Mouse (Mus musculus): ENCODE results near the gene Spata46. TPM values are rescaled to one million over a fixed set of nuclear protein-coding genes. Genes with fewer than 3 reads are reported as not detected.

The Spata46 gene
- polyA plus RNA-seq (2015; fragmentation: Nextera tagmentation; extraction: Ambion mirVana), result 1.7 and 1.9 TPM in 2 replicates

DNA sequence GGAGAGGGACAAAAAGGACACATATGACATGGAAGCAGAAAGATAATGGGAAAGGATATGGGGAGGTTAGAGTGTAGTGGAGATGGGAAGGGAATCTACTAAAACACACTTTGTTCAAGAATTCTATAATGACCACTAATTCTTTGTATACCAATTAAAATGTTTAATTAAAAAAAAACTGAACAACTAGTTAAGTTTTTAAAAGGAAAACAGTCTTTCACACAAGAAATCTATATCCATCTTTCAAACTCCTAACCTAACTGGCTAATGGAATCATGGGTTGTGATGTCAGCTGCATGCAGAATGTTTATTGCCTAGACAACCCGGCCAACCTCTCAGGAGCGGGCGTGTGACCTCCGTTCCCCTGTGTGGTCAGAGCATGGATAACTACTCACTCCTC is at the start of gene Spata46:
Gene Spata46, plus strand, starts transcription at position 301 of the 400 bp plus-strand sequence.
- no peak within 1 kb of the TSS for H3K4me2 ChIP-seq
- H3K9me3 ChIP-seq, result no peaks in the 10 kb centered on the region
- H3K36me3 ChIP-seq, result no peaks in the 10 kb centered on the region
- H3K27ac ChIP-seq, result no peak within 1 kb of the TSS
- H3K4me3 ChIP-seq (replicated peaks), result no peak within 1 kb of the TSS
- no peak for ATAC-seq (ENCODE audit: insufficient read depth, low FRiP score, low read depth)
- 83% methylated on average over 4 of the region's 4 CpGs for WGBS
- no peaks in the 10 kb centered on the region for H3K4me1 ChIP-seq
- H3K27me3 ChIP-seq (replicated peaks), result no peaks in the 10 kb centered on the region
- H3K9ac ChIP-seq, result no peak within 1 kb of the TSS

DNA sequence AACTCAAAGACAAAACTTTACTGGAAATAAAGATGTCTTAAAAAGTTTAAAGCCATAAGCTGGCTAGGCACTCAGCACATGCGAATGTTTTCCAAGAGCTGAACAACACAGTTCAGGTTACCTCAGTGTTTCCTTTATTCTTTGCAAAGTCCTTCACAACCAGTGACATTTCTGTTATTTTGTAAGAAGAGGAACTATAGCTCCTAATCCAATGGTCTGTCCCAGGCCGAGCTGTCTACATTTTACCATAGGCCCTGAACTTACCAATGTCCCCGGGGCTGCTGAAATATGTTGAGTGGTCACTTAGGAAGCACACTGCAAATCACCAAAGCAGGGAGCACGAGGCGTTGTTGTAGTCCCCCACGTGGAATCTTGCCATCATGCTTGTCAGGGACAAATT is 38.3 kb upstream of the Spata46 start:
- Histone ChIP-seq H3K4me3 (replicated peaks) (no peak overlapping the region), H3K4me1 (no peaks in the 10 kb centered on the region), H3K4me2 (no peak overlapping the region), H3K27me3 (replicated peaks) (no peaks in the 10 kb centered on the region), H3K9ac (no peak overlapping the region), H3K36me3 (no peaks in the 10 kb centered on the region), H3K9me3 (no peaks in the 10 kb centered on the region), H3K27ac (no peak overlapping the region)
- WGBS, result 80% methylated on average over 6 of the region's 6 CpGs
- no peak for ATAC-seq (ENCODE audit: insufficient read depth, low FRiP score, low read depth)

DNA sequence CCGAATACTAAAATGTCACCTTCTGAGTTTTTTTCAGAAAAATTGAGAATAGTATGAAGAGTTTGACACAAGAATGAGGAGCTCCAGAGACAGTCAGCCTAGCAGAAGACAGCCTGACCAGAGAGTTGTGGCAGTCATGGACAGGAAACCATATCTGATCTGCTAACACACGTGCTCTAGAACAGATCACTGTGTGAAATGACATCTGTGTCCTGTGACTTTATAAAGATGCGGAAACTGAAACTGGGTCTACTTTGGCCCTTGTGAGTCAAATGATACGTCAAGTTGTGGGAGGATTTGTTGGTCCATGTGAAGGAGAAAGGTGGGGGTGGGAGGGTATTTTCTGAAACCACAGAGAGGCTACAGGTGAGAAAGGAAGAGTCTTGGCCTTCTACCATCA is 37.9 kb upstream of the Spata46 start:
- ATAC-seq (ENCODE audit: insufficient read depth, low FRiP score, low read depth), result no peak
- no peak overlapping the region for H3K27ac ChIP-seq

DNA sequence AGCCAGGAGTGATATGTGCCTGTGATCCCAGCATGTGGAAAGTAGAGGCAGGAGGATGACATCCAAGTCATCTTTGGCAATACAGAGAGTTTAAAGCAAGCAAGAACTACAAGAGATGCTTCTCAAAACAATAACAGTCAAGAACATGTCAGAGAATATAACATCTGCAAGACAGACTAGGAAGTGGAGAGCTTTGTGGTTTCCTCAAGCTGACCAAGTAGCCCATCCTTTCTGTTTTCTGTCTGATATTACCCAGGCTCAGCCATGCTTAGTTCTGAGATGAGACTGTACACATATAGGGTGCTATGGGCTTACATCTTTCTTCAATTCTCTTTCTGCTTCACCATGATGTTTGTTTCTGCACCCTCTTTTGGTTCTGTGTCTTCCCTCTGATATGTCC is 35.4 kb upstream of the Spata46 start:
- no peaks in the 10 kb centered on the region for H3K36me3 ChIP-seq
- H3K27me3 ChIP-seq (replicated peaks), result no peaks in the 10 kb centered on the region
- no peak overlapping the region for H3K27ac ChIP-seq
- no peak overlapping the region for H3K9ac ChIP-seq
- no peak for ATAC-seq (ENCODE audit: insufficient read depth, low FRiP score, low read depth)
- H3K4me3 ChIP-seq (replicated peaks), result no peak overlapping the region
- no peaks in the 10 kb centered on the region for H3K4me1 ChIP-seq
- H3K9me3 ChIP-seq, result no peaks in the 10 kb centered on the region
- H3K4me2 ChIP-seq, result no peak overlapping the region

More for the DNA sequence above, 37.9 kb upstream of the Spata46 start:
- no peaks in the 10 kb centered on the region for H3K27me3 ChIP-seq (replicated peaks)
- no peak overlapping the region for H3K4me3 ChIP-seq (replicated peaks)
- H3K9me3 ChIP-seq, result no peaks in the 10 kb centered on the region
- H3K4me1 ChIP-seq, result no peaks in the 10 kb centered on the region
- no peak overlapping the region for H3K9ac ChIP-seq
- WGBS, result 81% methylated on average over 4 of the region's 4 CpGs
- no peaks in the 10 kb centered on the region for H3K36me3 ChIP-seq
- H3K4me2 ChIP-seq, result no peak overlapping the region

DNA sequence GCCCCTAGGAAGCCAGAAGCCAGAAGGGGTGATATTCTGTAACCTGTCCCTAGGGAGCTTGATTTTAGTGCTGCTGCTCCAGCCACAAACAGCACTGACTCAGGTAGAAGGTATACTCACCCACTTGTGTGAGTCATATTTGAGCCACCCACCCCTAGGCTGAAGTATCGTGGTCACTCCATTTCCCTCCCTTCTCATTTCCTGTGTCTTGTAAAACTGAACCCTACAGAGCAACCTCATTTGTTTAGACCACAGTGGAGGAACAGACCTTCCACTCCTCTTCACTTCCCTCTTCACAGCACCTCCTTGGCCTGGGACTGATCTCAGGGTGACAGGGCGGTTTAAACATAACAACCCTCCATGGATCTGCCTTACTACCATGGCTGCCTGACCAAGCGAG is 31.6 kb upstream of the Spata46 start, which contains the start of gene Sh2d1b1:
Gene Sh2d1b1, plus strand, starts transcription at position 305 of the 400 bp plus-strand sequence.
- Histone ChIP-seq H3K9ac (no peak within 1 kb of the TSS), H3K4me2 (no peak within 1 kb of the TSS), H3K4me1 (no peaks in the 10 kb centered on the region), H3K4me3 (replicated peaks) (no peak within 1 kb of the TSS), H3K36me3 (no peaks in the 10 kb centered on the region), H3K27ac (no peak within 1 kb of the TSS), H3K9me3 (no peaks in the 10 kb centered on the region), H3K27me3 (replicated peaks) (no peaks in the 10 kb centered on the region)
- ATAC-seq (ENCODE audit: insufficient read depth, low FRiP score, low read depth), result no peak
- WGBS, result 71% methylated on average over 2 of the region's 3 CpGs

DNA sequence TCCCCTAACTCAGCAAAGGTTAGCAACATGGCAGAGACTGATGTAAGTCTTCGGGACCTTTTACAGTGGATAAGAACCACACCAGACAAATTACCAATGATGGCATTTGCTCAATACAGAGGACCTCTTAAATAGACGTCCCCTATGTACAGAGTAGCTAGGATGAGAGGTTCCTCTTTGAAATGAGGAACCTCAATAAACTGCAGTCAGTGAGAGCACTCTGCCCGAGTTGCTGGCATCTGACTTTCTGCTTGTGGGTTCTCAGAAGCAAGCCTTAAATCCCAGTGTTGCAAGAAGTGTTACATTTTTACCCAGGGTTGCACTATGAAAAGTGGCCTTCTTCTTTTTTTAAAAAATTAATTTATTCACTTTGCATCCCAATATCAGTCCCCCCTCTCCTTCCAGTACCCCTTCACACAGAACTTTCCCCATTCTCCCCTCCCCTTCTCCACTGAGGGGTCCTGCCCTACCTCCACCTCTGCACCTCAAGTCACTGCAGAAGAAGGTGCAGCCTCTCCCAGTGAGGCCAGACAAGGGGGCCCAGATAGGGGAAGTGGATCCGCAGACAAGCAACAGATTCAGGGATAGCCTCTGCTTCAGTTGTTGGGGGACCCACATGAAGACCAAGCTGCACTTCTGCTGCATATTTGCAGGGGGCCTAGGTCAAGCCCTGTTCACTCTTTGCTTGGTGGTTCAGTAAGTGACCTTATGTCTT is 26.0 kb upstream of the Spata46 start:
- no peaks in the 10 kb centered on the region for H3K4me1 ChIP-seq
- WGBS, result 68% methylated on average over 4 of the region's 4 CpGs
- no peak overlapping the region for H3K9ac ChIP-seq
- ATAC-seq (ENCODE audit: insufficient read depth, low FRiP score, low read depth), result no peak
- H3K4me3 ChIP-seq (replicated peaks), result no peak overlapping the region
- no peak overlapping the region for H3K4me2 ChIP-seq
- H3K27ac ChIP-seq, result no peak overlapping the region
- H3K27me3 ChIP-seq (replicated peaks), result no peaks in the 10 kb centered on the region
- H3K36me3 ChIP-seq, result no peaks in the 10 kb centered on the region
- no peaks in the 10 kb centered on the region for H3K9me3 ChIP-seq

DNA sequence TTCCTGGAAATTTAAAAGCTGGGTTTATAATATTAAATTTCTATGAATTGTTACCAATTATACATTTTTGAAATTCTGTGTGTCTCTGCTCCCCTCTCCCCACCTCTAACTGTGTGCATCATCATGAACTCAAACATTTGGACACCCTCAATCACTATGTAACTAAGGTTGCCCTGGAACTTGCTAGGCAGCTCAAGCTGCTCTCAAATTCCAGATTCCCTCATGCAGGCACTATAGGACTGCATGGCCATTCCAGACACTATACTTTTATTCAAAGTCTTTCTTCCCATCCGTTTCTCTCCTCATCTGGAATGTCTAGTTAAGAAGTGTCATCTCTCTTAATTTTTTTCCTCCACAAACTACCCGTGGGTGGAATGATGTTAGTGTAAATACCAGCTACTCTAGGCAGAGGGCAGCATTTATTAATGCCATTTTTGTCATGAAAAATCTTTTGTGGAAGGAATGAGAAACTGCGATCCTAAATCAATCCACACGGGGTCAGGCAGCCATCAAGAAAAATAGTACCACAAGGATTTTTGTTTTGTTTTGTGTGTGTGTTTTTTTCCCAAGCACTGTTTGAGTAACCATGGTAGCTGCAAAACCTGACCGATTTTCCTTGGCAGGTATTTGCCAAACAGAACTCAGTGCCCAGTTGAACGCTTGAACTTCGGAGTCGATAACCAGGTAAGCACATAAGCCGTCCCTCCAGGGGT is 16.2 kb upstream of the Spata46 start:
- ATAC-seq (ENCODE audit: insufficient read depth, low FRiP score, low read depth), result no peak
- no peak overlapping the region for H3K4me3 ChIP-seq (replicated peaks)
- no peak overlapping the region for H3K27ac ChIP-seq
- H3K36me3 ChIP-seq, result no peaks in the 10 kb centered on the region
- H3K9me3 ChIP-seq, result no peaks in the 10 kb centered on the region
- H3K9ac ChIP-seq, result no peak overlapping the region
- H3K4me1 ChIP-seq, result no peaks in the 10 kb centered on the region
- no peaks in the 10 kb centered on the region for H3K27me3 ChIP-seq (replicated peaks)
- H3K4me2 ChIP-seq, result peak overlapping the region; percentile 23; the same call in 1 of the 2 replicates
- 34% methylated on average over 9 of the region's 9 CpGs for WGBS

DNA sequence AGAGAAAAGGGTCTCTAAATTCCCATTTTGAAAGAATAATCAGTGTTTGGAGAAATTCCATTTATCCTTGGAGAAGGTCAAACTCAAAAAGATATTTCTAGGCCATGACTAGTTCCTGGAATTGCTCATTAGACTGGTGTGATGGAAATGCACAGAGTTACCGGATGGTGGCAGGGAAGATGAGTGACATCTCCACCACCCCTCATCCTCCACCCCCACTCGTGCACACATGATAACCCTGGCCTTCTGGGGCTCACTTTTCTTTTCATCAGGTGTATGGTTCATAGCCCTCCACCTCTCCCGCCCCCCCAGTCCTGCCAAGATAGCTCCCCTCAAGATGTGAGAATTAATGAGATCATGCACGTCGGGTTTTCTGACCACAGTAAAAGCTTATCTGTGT is 15.3 kb upstream of the Spata46 start:
- Histone ChIP-seq H3K4me3 (replicated peaks) (no peak overlapping the region), H3K9me3 (no peaks in the 10 kb centered on the region), H3K27me3 (replicated peaks) (no peaks in the 10 kb centered on the region), H3K4me1 (no peaks in the 10 kb centered on the region), H3K27ac (no peak overlapping the region), H3K36me3 (no peaks in the 10 kb centered on the region), H3K9ac (no peak overlapping the region), H3K4me2 (no peak overlapping the region)
- ATAC-seq (ENCODE audit: insufficient read depth, low FRiP score, low read depth), result no peak
- 77% methylated on average over 5 of the region's 5 CpGs for WGBS

DNA sequence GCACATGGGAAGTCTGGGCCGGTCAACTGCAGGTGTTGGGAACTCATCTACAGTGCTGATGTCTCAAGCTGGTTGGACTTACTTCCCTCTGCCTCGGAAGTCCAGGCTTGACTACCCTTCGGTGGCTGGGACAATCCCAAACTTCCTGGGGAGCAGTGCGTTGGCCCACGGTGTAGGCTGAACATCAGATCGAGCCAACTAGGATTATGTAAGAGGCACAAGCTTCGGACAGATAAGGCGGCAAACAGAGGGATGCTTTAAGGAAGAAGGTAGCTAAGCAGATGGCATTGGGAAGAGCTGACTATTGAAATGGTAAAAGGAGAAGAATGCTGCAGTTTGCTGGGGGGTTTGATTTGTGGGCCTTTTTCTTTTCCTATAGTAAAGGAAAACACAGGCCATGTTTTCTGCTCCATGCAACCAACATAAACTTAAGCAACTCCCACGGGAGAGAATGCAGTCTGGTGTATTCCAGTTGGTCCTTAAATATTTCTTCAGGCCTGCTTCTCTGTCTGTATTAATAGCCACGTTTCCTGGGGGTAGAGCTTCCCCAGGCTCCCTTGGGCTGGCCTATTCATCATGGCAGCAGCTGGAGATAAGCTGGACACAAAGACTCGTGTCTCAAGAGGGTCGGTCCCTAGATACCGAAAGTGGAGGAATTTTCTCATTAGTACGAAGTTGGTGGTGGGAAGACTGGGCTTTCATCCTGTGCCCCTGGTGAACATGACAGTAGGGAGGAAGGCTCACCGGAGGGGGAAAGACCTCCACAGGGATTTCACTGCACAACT is 13.6 kb upstream of the Spata46 start:
- ATAC-seq (ENCODE audit: insufficient read depth, low FRiP score, low read depth), result no peak
- WGBS, result 63% methylated on average over 15 of the region's 15 CpGs
- Histone ChIP-seq H3K4me3 (replicated peaks) (no peak overlapping the region), H3K9me3 (no peaks in the 10 kb centered on the region), H3K9ac (no peak overlapping the region), H3K27me3 (replicated peaks) (no peaks in the 10 kb centered on the region), H3K27ac (no peak overlapping the region), H3K36me3 (no peaks in the 10 kb centered on the region), H3K4me1 (no peaks in the 10 kb centered on the region), H3K4me2 (no peak overlapping the region)

DNA sequence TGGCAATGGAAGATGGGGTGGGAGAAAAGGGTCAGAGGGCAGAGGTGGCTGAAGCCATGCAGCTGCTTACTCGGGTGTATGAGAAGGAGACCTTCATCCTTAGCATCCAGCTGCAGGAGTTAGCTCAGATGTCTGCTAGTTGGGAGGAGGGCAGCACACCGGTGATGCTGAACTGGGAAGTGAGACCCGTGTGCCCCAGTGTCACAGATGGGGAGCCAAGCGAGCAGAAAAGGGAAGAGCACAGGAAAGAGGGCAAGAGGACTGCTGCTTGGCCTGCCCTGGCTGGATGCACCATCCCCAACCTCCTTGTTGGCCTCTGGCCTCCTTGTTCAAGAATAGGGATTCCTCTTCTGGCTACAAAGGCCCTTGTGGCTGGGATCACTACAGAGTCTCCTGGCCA is 9.1 kb upstream of the Spata46 start:
- ATAC-seq (ENCODE audit: insufficient read depth, low FRiP score, low read depth), result no peak
- H3K9ac ChIP-seq, result no peak overlapping the region
- H3K9me3 ChIP-seq, result no peaks in the 10 kb centered on the region
- no peak overlapping the region for H3K4me3 ChIP-seq (replicated peaks)
- H3K4me1 ChIP-seq, result no peaks in the 10 kb centered on the region
- WGBS, result 77% methylated on average over 4 of the region's 4 CpGs
- no peak overlapping the region for H3K27ac ChIP-seq
- H3K4me2 ChIP-seq, result no peak overlapping the region
- no peaks in the 10 kb centered on the region for H3K36me3 ChIP-seq
- no peaks in the 10 kb centered on the region for H3K27me3 ChIP-seq (replicated peaks)

DNA sequence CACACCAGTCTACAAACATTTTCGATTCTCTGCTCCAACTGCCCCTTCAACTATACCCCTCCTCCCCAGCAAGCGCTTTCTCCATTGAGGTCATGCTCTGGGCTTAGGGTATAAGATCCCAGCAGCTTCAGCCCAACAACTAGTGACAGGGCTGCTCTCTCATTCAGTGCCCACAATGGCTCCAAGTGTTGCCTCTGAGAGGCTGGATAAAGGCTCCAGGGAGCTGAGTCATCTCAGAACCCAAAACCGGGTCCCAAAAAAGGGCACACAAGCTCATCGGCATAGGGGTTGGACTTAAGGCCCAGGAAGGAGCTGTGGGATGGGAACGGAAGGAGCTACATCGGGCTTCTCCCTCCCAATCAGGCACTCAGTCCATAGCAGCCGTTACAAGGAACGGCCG is 6.9 kb upstream of the Spata46 start:
- WGBS, result 89% methylated on average over 9 of the region's 9 CpGs
- no peaks in the 10 kb centered on the region for H3K36me3 ChIP-seq
- H3K4me1 ChIP-seq, result no peaks in the 10 kb centered on the region
- H3K9ac ChIP-seq, result no peak overlapping the region
- no peaks in the 10 kb centered on the region for H3K9me3 ChIP-seq
- H3K27ac ChIP-seq, result no peak overlapping the region
- no peak for ATAC-seq (ENCODE audit: insufficient read depth, low FRiP score, low read depth)
- H3K4me3 ChIP-seq (replicated peaks), result no peak overlapping the region
- no peaks in the 10 kb centered on the region for H3K27me3 ChIP-seq (replicated peaks)
- no peak overlapping the region for H3K4me2 ChIP-seq

DNA sequence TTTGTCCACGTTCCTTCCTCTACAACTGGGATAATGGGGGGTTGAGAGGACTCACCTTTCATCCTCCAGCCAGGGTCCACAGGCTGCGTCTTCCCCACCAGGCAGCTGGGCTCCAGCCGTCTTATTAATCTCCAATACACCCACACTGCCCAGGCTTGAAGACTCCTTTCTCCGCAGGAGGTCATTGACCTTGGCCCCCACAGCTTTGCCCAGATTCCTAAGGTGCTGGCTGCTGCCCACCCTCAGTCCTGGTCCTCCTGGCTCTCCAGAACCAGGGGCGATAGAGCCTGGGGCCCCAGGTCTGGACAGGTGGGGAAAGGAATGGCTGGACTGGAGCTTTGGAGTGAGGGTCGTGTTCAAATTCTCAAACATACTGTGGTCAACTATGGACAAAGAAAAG is 6.1 kb upstream of the Spata46 start:
- Histone ChIP-seq H3K36me3 (no peaks in the 10 kb centered on the region), H3K4me2 (no peak overlapping the region), H3K4me3 (replicated peaks) (no peak overlapping the region), H3K27ac (no peak overlapping the region), H3K4me1 (no peaks in the 10 kb centered on the region), H3K9me3 (no peaks in the 10 kb centered on the region), H3K27me3 (replicated peaks) (no peaks in the 10 kb centered on the region), H3K9ac (no peak overlapping the region)
- WGBS, result 84% methylated on average over 6 of the region's 6 CpGs
- ATAC-seq (ENCODE audit: insufficient read depth, low FRiP score, low read depth), result no peak
